Comparison of ENCODE assay signal across 8 mouse cellular contexts in the genomic region with DNA sequence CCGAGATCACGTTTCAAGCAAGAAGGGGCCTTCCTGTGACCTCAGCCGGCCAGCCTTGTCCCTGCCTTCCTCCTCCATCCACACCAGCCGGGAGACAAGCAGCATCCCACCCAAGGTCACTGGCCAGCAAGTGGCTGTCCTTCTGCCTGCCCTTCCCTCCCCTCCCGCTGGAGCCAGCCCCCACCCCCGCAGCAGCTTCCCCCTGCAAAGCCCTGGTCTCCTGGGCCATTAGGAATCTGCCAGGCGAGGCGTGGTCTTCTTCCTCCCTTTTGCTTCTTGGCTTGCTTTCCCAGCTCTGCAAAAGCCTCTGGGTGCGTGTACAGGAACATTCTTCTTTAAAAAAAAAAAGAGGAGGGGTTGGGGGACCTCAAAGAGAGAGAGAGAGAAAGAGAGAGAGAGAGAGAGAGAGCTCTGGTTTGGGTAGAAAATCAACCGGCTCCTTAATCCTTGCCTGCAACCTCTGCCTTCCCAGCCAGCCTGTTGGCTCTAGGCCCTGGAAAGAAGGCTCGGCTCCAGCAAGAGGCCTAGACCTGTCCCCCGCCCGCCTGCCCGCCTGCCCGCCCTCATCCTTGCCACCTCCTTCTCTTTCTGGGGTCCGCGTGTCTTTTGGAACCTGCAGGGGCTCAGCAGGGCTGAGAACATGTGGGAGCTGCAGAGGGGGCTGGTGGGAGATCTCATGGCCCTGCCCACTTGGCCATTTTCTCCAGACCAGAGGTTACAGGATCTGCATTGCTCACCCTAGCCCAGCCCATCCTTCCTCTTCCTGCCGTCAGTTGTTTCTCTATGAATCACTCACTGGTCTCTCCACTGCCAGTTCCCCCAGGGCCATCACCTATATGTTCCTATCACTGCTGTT. TPM values are rescaled to one million over a fixed set of nuclear protein-coding genes. Genes with fewer than 3 reads are reported as not detected.
DNase-seq lines count a peak whose midpoint lies in the region; ATAC-seq and TF ChIP-seq lines count a peak whose summit lies in the region.

No protein-coding gene starts in this region.

- no peaks in the 10 kb centered on the region for H3K9me3 ChIP-seq in intestine, embryonic 16.5 days (ENCODE audit: control insufficient read depth, low read length)
- no peaks in the 10 kb centered on the region for H3K9me3 ChIP-seq in liver, embryonic 16.5 days (replicated peaks; ENCODE audit: control insufficient read depth, low read length)
- H3K9me3 ChIP-seq in neural tube, embryonic 13.5 days = no peaks in the 10 kb centered on the region

- H3K4me2 ChIP-seq in intestine, embryonic 16.5 days (ENCODE audit: low read depth, low read length) = peak overlapping the region; percentile 31; the same call in 1 of the 2 replicates
- H3K4me2 ChIP-seq in liver, embryonic 16.5 days (ENCODE audit: low read depth, low read length) = 0 out of 2 replicates have a peak overlapping the region, but pooled peaks have one; percentile 20
- peak overlapping the region; percentile 13; the same call in 1 of the 2 replicates for H3K4me2 ChIP-seq in neural tube, embryonic 13.5 days

- TF ChIP-seq POLR2A in cortical plate, adult 2 months (IDR thresholded peaks at IDR 0.05; ENCODE audit: extremely low read depth, insufficient read depth, low read length) = no peak

- H3K4me3 ChIP-seq in cortical plate, adult 2 months (ENCODE audit: insufficient read depth, low read length) = no peak overlapping the region
- no peak overlapping the region for H3K4me3 ChIP-seq in intestine, embryonic 16.5 days (ENCODE audit: low read length)
- H3K4me3 ChIP-seq in liver, embryonic 16.5 days (ENCODE audit: low read depth, low read length) = no peak overlapping the region
- no peak overlapping the region for H3K4me3 ChIP-seq in neural tube, embryonic 13.5 days

- TF ChIP-seq CTCF in cortical plate, adult 2 months (IDR thresholded peaks at IDR 0.05; ENCODE audit: extremely low read depth, insufficient read depth, low read length) = no peak

- H3K4me1 ChIP-seq in cortical plate, adult 2 months (ENCODE audit: control insufficient read depth, insufficient read depth, low read length) = no peaks in the 10 kb centered on the region
- H3K4me1 ChIP-seq in intestine, embryonic 16.5 days (ENCODE audit: control insufficient read depth, insufficient read depth, low read length) = peaks cover 36% of the 10 kb centered on the region
- H3K4me1 ChIP-seq in liver, embryonic 16.5 days (ENCODE audit: control insufficient read depth, low read depth, low read length) = peaks cover 5% of the 10 kb centered on the region
- H3K4me1 ChIP-seq in neural tube, embryonic 13.5 days (replicated peaks) = peaks cover 38% of the 10 kb centered on the region

- 24% methylated on average over 18 of the region's 18 CpGs for WGBS in intestine, embryonic 16.5 days
- 33% methylated on average over 18 of the region's 18 CpGs for WGBS in liver, embryonic 16.5 days (ENCODE audit: insufficient replicate concordance)
- WGBS in neural tube, embryonic 13.5 days = 35% methylated on average over 18 of the region's 18 CpGs

- no peaks in the 10 kb centered on the region for H3K36me3 ChIP-seq in intestine, embryonic 16.5 days (ENCODE audit: control insufficient read depth, insufficient read depth, low read length)
- H3K36me3 ChIP-seq in liver, embryonic 16.5 days (ENCODE audit: control insufficient read depth, insufficient read depth) = no peaks in the 10 kb centered on the region
- no peaks in the 10 kb centered on the region for H3K36me3 ChIP-seq in neural tube, embryonic 13.5 days

- no peaks in the 10 kb centered on the region for H3K27me3 ChIP-seq in intestine, embryonic 16.5 days (replicated peaks; ENCODE audit: control insufficient read depth, insufficient read depth, low read length)
- no peaks in the 10 kb centered on the region for H3K27me3 ChIP-seq in liver, embryonic 16.5 days (ENCODE audit: control insufficient read depth, insufficient read depth, low read depth, low read length)
- H3K27me3 ChIP-seq in neural tube, embryonic 13.5 days = no peaks in the 10 kb centered on the region

- peak overlapping the region; percentile 67 for H3K27ac ChIP-seq in cortical plate, adult 2 months (ENCODE audit: insufficient read depth, low read length)
- peak overlapping the region; percentile 95 for H3K27ac ChIP-seq in intestine, embryonic 16.5 days (ENCODE audit: low read length)
- H3K27ac ChIP-seq in liver, embryonic 16.5 days (ENCODE audit: low read length) = peak overlapping the region; percentile 59
- peak overlapping the region; percentile 85 for H3K27ac ChIP-seq in neural tube, embryonic 13.5 days (replicated peaks)

- peak overlapping the region; percentile 62 for H3K9ac ChIP-seq in intestine, embryonic 16.5 days (ENCODE audit: low read depth, low read length)
- no peak overlapping the region for H3K9ac ChIP-seq in liver, embryonic 16.5 days (ENCODE audit: low read depth, low read length)
- peak overlapping the region; percentile 45; the same call in 1 of the 2 replicates for H3K9ac ChIP-seq in neural tube, embryonic 13.5 days

- DNase-seq in CD4-positive, CD25-positive, alpha-beta regulatory T cell, adult 2 months (ENCODE audit: low read depth, low spot score) = peak; percentile 38

- ATAC-seq in CD4-positive, CD25-positive, alpha-beta regulatory T cell, adult 4 months = no peak
- ATAC-seq in granulocyte monocyte progenitor cell, adult 5-6 weeks (replicated peaks; ENCODE audit: poor library complexity, severe bottlenecking) = peak; percentile 92
- ATAC-seq in intestine, embryonic 16.5 days = peak; percentile 30
- peak; percentile 61 for ATAC-seq in liver, embryonic 16.5 days (ENCODE audit: low read depth)
- ATAC-seq in neural tube, embryonic 13.5 days (ENCODE audit: low read depth) = no peak
- ATAC-seq in erythroblast, adult 5-6 weeks (replicated peaks; ENCODE audit: low FRiP score, poor library complexity, severe bottlenecking) = no peak

RNA-seq across cellular contexts. Expression of gene Wasf2, which starts 12.5 kb away (rescaled TPM):
- 10 to 100 TPM; 69.2 to 76.3 TPM for polyA plus RNA-seq in CD4-positive, CD25-positive, alpha-beta regulatory T cell, adult 4 months (2017; shearing (Covaris generic))
- polyA plus RNA-seq in cortical plate, adult 2 months (2012; rRNA removed) = 14.7 and 15.6 TPM in 2 replicates
- total RNA-seq in granulocyte monocyte progenitor cell, adult 5-6 weeks (2014; fragmentation: Nextera tagmentation) = 109 and 147 TPM in 2 replicates
- 34.1 and 37.3 TPM in 2 replicates for total RNA-seq in granulocyte monocyte progenitor cell, adult 5-6 weeks (2017)
- polyA plus RNA-seq in intestine, embryonic 16.5 days (2015; fragmentation: Nextera tagmentation; extraction: Ambion mirVana) = 76.9 and 81.9 TPM in 2 replicates
- polyA plus RNA-seq in liver, embryonic 16.5 days (2015; fragmentation: Nextera tagmentation; extraction: Ambion mirVana) = 41.4 and 42.7 TPM in 2 replicates
- polyA plus RNA-seq in neural tube, embryonic 13.5 days (2015; fragmentation: Nextera tagmentation; extraction: Ambion mirVana) = 34.0 and 36.5 TPM in 2 replicates
- 49.6 and 78.6 TPM in 2 replicates for total RNA-seq in erythroblast, adult 5-6 weeks (2015; ENCODE audit: low replicate concordance)
- 40.3 and 58.8 TPM in 2 replicates for total RNA-seq in erythroblast, adult 5-6 weeks (2017; ENCODE audit: low replicate concordance)

Comparison
In these comparisons a context has a peak if more than half of its experiments do, and no peak if none do; other contexts are left out.
1. ATAC-seq: peak in granulocyte monocyte progenitor cell, adult 5-6 weeks (single experiment), intestine, embryonic 16.5 days (single experiment) and liver, embryonic 16.5 days (single experiment); none in CD4-positive, CD25-positive, alpha-beta regulatory T cell, adult 4 months (single experiment), neural tube, embryonic 13.5 days (single experiment) and erythroblast, adult 5-6 weeks (single experiment).
2. Peak in every context shown above with its lines, with median percentiles within 50 percentile points of each other: H3K27ac ChIP-seq and H3K4me2 ChIP-seq.